Mouse (Mus musculus) liver, adult 2 months (tissue): Measurements from ENCODE around the gene AY074887. TPM values are rescaled to one million over a fixed set of nuclear protein-coding genes. Genes with fewer than 3 reads are reported as not detected.

Experiments
- DNase-seq: peaks from one replicate; pipeline ENCODE4 v3.0.0-alpha.2; 2011; ENCODE audit warnings: low read depth, low spot score; ENCODE audit errors: extremely low read depth
- H3K27ac ChIP-seq: fragments of 200-500 bp; replicated peaks from 2 replicates; pipeline ENCODE4 v1.5.1; 2012; ENCODE audit warnings: low read depth, mild to moderate bottlenecking, control low read depth, inconsistent platforms, low read length; ENCODE audit not compliant: insufficient read depth
- H3K27me3 ChIP-seq: fragments of 200-500 bp; 2 replicates; pipeline ENCODE4 v1.6.1; 2012; ENCODE audit warnings: mild to moderate bottlenecking, moderate library complexity, low read length, inconsistent platforms; ENCODE audit not compliant: control insufficient read depth, insufficient read depth
- H3K36me3 ChIP-seq: fragments of 200-500 bp; 2 replicates; pipeline ENCODE4 v1.6.1; 2012; ENCODE audit warnings: low read length, inconsistent platforms; ENCODE audit not compliant: control insufficient read depth, insufficient read depth
- H3K4me1 ChIP-seq: fragments of 200-500 bp; 2 replicates; pipeline ENCODE4 v1.6.1; 2011; ENCODE audit warnings: low read length; ENCODE audit not compliant: control insufficient read depth, insufficient read depth
- H3K4me3 ChIP-seq: fragments of 200-500 bp; 2 replicates; pipeline ENCODE4 v1.5.1; 2011; ENCODE audit warnings: low read depth, mild to moderate bottlenecking, control low read depth, low read length, moderate library complexity; ENCODE audit not compliant: insufficient read depth
- H3K79me2 ChIP-seq: fragments of 200-500 bp; 2 replicates; pipeline ENCODE4 v1.6.1; 2012; ENCODE audit warnings: inconsistent platforms, mild to moderate bottlenecking, low read length, moderate library complexity; ENCODE audit not compliant: control insufficient read depth, insufficient read depth
- H3K9ac ChIP-seq: fragments of 200-500 bp; 2 replicates; pipeline ENCODE4 v1.6.1; 2012; ENCODE audit warnings: low read depth, mild to moderate bottlenecking, control low read depth, inconsistent platforms, low read length
- CTCF ChIP-seq: fragments of 200-500 bp; IDR thresholded peaks from 2 replicates; pipeline ENCODE4 v1.5.1; 2011; ENCODE audit warnings: low read depth, low read length, control low read depth
- POLR2A ChIP-seq: fragments of 200-500 bp; IDR thresholded peaks from 2 replicates; pipeline ENCODE4 v1.6.1; 2011; ENCODE audit warnings: low read length, control low read depth; ENCODE audit not compliant: insufficient read depth; ENCODE audit errors: extremely low read depth
- WGBS: fragments of 180-500 bp; shearing (Covaris S2); methylation state at CpG from one replicate; pipeline ENCODE4 v1.1.7; 2018; 5-methylcytosine and 5-hydroxymethylcytosine counted together
- polyA plus RNA-seq: library from polyadenylated mRNA; depleted of rRNA; stranded (reverse); fragments of >200 nt; gene quantifications from 2 replicates; pipeline ENCODE4 v1.2.3, GENCODE M21; 2012
- total RNA-seq: library from RNA; depleted of rRNA; stranded (reverse); fragments of >200 nt; gene quantifications from 2 replicates; pipeline ENCODE4 v1.2.3, GENCODE M21; 2014

Gene AY074887
- total and polyA plus RNA-seq, 2 experiments: not detected

- Histone ChIP-seq H3K36me3 (peaks cover 22% of the 10 kb centered on the region), H3K27ac (0 out of 2 replicates have a peak overlapping the region, but pooled peaks have one; percentile 4), H3K9ac (no peak overlapping the region), H3K27me3 (no peaks in the 10 kb centered on the region), H3K4me3 (no peak overlapping the region), H3K4me1 (peaks cover 17% of the 10 kb centered on the region), H3K79me2 (peaks cover 8% of the 10 kb centered on the region; the same call in 1 of the 2 replicates)
- TF ChIP-seq CTCF: no peak
- TF ChIP-seq POLR2A: no peak
- WGBS: 38% methylated on average over 1 of the region's 1 CpGs
- DNase-seq: peak; percentile 57
Observed at GRCm38 (mm10) chr9:54930741-54931140, 20.1 kb downstream of the AY074887 start.

GRCm38 (mm10) chr9:54919946-54920345 is 30.9 kb downstream of the AY074887 start:
- no peaks in the 10 kb centered on the region for H3K27me3 ChIP-seq
- peaks cover 14% of the 10 kb centered on the region for H3K36me3 ChIP-seq
- no peak overlapping the region for H3K4me3 ChIP-seq
- TF ChIP-seq POLR2A (no peak), CTCF (no peak)
- DNase-seq: peak; percentile 27
- peaks cover 9% of the 10 kb centered on the region for H3K4me1 ChIP-seq
- H3K9ac ChIP-seq: no peak overlapping the region
- peaks cover 4% of the 10 kb centered on the region; the same call in 1 of the 2 replicates for H3K79me2 ChIP-seq
- H3K27ac ChIP-seq: peak overlapping the region; percentile 1; the same call in 1 of the 2 replicates
- WGBS: 66% methylated on average over 4 of the region's 4 CpGs

GRCm38 (mm10) chr9:54918781-54919180 is 32.0 kb downstream of the AY074887 start:
- peaks cover 14% of the 10 kb centered on the region for H3K36me3 ChIP-seq
- H3K79me2 ChIP-seq: peaks cover 4% of the 10 kb centered on the region; the same call in 1 of the 2 replicates
- TF ChIP-seq POLR2A (no peak), CTCF (no peak)
- no peak overlapping the region for H3K9ac ChIP-seq
- peak; percentile 84 for DNase-seq
- peaks cover 9% of the 10 kb centered on the region for H3K4me1 ChIP-seq
- WGBS: 26% methylated on average over 5 of the region's 5 CpGs
- H3K27me3 ChIP-seq: no peaks in the 10 kb centered on the region
- H3K27ac ChIP-seq: peak overlapping the region; percentile 91
- peak overlapping the region; percentile 51 for H3K4me3 ChIP-seq

- peak overlapping the region; percentile 82 for H3K4me3 ChIP-seq
- 28% methylated on average over 2 of the region's 2 CpGs for WGBS
- peaks cover 4% of the 10 kb centered on the region; the same call in 1 of the 2 replicates for H3K79me2 ChIP-seq
Observed at GRCm38 (mm10) chr9:54918191-54918590, 32.6 kb downstream of the AY074887 start.

GRCm38 (mm10) chr9:54917010-54917677 is 33.7 kb downstream of the AY074887 start, which contains the start of gene Hykk:
Gene Hykk (plus strand): TSS chr9:54917283.
- Histone ChIP-seq H3K4me1 (peaks cover 9% of the 10 kb centered on the region), H3K36me3 (peaks cover 7% of the 10 kb centered on the region), H3K27ac (peak within 1 kb of the TSS; percentile 92), H3K27me3 (no peaks in the 10 kb centered on the region), H3K4me3 (peak within 1 kb of the TSS; percentile 82), H3K79me2 (no peaks in the 10 kb centered on the region; the same call in 1 of the 2 replicates), H3K9ac (peak within 1 kb of the TSS; percentile 93)
- no peak for TF ChIP-seq CTCF
- TF ChIP-seq POLR2A: peak; percentile 99
- WGBS: under 1% methylated on average over 34 of the region's 34 CpGs
- DNase-seq: peak; percentile 99

More at GRCm38 (mm10) chr9:54918191-54918590, 32.6 kb downstream of the AY074887 start:
- Histone ChIP-seq H3K9ac (peak overlapping the region; percentile 68), H3K4me1 (peaks cover 9% of the 10 kb centered on the region), H3K36me3 (peaks cover 14% of the 10 kb centered on the region), H3K27ac (peak overlapping the region; percentile 92), H3K27me3 (no peaks in the 10 kb centered on the region)
- peak; percentile 94 for DNase-seq
- TF ChIP-seq POLR2A (no peak), CTCF (no peak)

- WGBS: 73% methylated on average over 8 of the region's 8 CpGs
- Histone ChIP-seq H3K4me3 (no peak overlapping the region), H3K27ac (no peak overlapping the region), H3K4me1 (peaks cover 9% of the 10 kb centered on the region), H3K79me2 (no peaks in the 10 kb centered on the region; the same call in 1 of the 2 replicates), H3K27me3 (no peaks in the 10 kb centered on the region), H3K36me3 (peaks cover 7% of the 10 kb centered on the region), H3K9ac (no peak overlapping the region)
- TF ChIP-seq CTCF: no peak
- TF ChIP-seq POLR2A: no peak
- no peak for DNase-seq
Observed at GRCm38 (mm10) chr9:54916401-54916800, 34.4 kb downstream of the AY074887 start.
